Mouse (Mus musculus): ENCODE measurements at regions not wholly inside any gene's neighbourhood (a gene's known extent, or its start where the extent isn't known, plus 50 kb on each side); places are given as distances from the start of the nearest gene placed in this dataset.

- no peak overlapping the region for H3K27ac ChIP-seq
- DNase-seq (ENCODE audit: extremely low spot score in 1 of 2, low spot score in 2 of 2), result no peak
- no peak overlapping the region for H3K4me3 ChIP-seq
- intact Hi-C loops (cut with DNase I), result no loop called here
- no peak for TF ChIP-seq CTCF (IDR thresholded peaks at IDR 0.05)
These were observed 54.6 kb upstream of the Nampt start for GRCm38 (mm10) chr12:32764747-32765146.

GRCm38 (mm10) chr12:32765861-32766260 lies 53.5 kb upstream of the Nampt start:
- DNase-seq (ENCODE audit: extremely low spot score in 1 of 2, low spot score in 2 of 2), result no peak
- intact Hi-C loops (cut with DNase I), result no loop called here
- no peak for TF ChIP-seq CTCF (IDR thresholded peaks at IDR 0.05)
- Histone ChIP-seq H3K27ac (no peak overlapping the region), H3K4me3 (no peak overlapping the region)

GRCm38 (mm10) chr12:32766575-32766974 lies 52.8 kb upstream of the Nampt start:
- Histone ChIP-seq H3K4me3 (no peak overlapping the region), H3K27ac (no peak overlapping the region)
- intact Hi-C loops (cut with DNase I), result no loop called here
- DNase-seq (ENCODE audit: extremely low spot score in 1 of 2, low spot score in 2 of 2), result no peak
- TF ChIP-seq CTCF (IDR thresholded peaks at IDR 0.05), result no peak

- no peak for TF ChIP-seq CTCF (IDR thresholded peaks at IDR 0.05)
- intact Hi-C loops (cut with DNase I), result no loop called here
- Histone ChIP-seq H3K27ac (no peak overlapping the region), H3K4me3 (no peak overlapping the region)
- DNase-seq (ENCODE audit: extremely low spot score in 1 of 2, low spot score in 2 of 2), result no peak
These were observed 51.9 kb upstream of the Nampt start for GRCm38 (mm10) chr12:32767206-32768081.

GRCm38 (mm10) chr12:32768082-32768743 lies 51.1 kb upstream of the Nampt start:
- H3K4me3 ChIP-seq, result no peak overlapping the region
- no peak for TF ChIP-seq CTCF (IDR thresholded peaks at IDR 0.05)
- intact Hi-C loops (cut with DNase I), result no loop called here
- no peak overlapping the region for H3K27ac ChIP-seq
- DNase-seq (ENCODE audit: extremely low spot score in 1 of 2, low spot score in 2 of 2), result peak; percentile 19 to 23

- no peak overlapping the region for H3K4me3 ChIP-seq
- TF ChIP-seq CTCF (IDR thresholded peaks at IDR 0.05), result no peak
- intact Hi-C loops (cut with DNase I), result no loop called here
- H3K27ac ChIP-seq, result no peak overlapping the region
- no peak for DNase-seq (ENCODE audit: extremely low spot score in 1 of 2, low spot score in 2 of 2)
These were observed 50.4 kb upstream of the Nampt start for GRCm38 (mm10) chr12:32768744-32769535.

All from left cerebral cortex, adult 2 months (tissue).